Mouse (Mus musculus) brown adipose tissue, adult 24 weeks (tissue): ENCODE data around the gene Nr1h2. TPM values are rescaled to one million over a fixed set of nuclear protein-coding genes. Genes with fewer than 3 reads are reported as not detected.
A peak's percentile ranks its signal among the peaks of the same experiment; 100 is the strongest.

ENCODE experiments used
- H3K27ac ChIP-seq: fragments of 200-500 bp; replicated peaks from 2 replicates; pipeline ENCODE4 v1.5.1; 2012; ENCODE audit warnings: low read depth, mild to moderate bottlenecking, low read length
- H3K4me1 ChIP-seq: fragments of 200-500 bp; 2 replicates; pipeline ENCODE4 v1.6.1; 2012; ENCODE audit warnings: low read length, mixed read lengths; ENCODE audit not compliant: control insufficient read depth, insufficient read depth, insufficient read length
- H3K4me3 ChIP-seq: fragments of 200-500 bp; 2 replicates; pipeline ENCODE4 v1.5.1; 2012; ENCODE audit warnings: low read depth, mild to moderate bottlenecking, low read length, moderate library complexity; ENCODE audit not compliant: insufficient read depth
- polyA plus RNA-seq: library from polyadenylated mRNA; stranded (reverse); fragments of >200 nt; gene quantifications from 2 replicates; pipeline ENCODE4 v1.2.4, GENCODE M21; 2012; ENCODE audit not compliant: missing spikeins, insufficient read depth, insufficient read length

Gene Nr1h2
- polyA plus RNA-seq, 1 experiment: 54.3 TPM

GRCm38 (mm10) chr7:44549621-44550408 is 3.9 kb downstream of the Nr1h2 start:
- Histone ChIP-seq H3K4me1 (peaks cover 8% of the 10 kb centered on the region; the same call in 1 of the 2 replicates), H3K4me3 (no peak overlapping the region), H3K27ac (no peak overlapping the region)

GRCm38 (mm10) chr7:44548497-44549087 is 5.2 kb downstream of the Nr1h2 start, which contains the start of gene Pold1:
TSS of gene Pold1 (minus strand) at chr7:44548849.
- Histone ChIP-seq H3K4me3 (peak within 1 kb of the TSS; percentile 70), H3K27ac (peak within 1 kb of the TSS; percentile 41)

GRCm38 (mm10) chr7:44547725-44548124 is 6.0 kb downstream of the Nr1h2 start:
- Histone ChIP-seq H3K4me3 (peak overlapping the region; percentile 70), H3K27ac (peak overlapping the region; percentile 41; the same call in 1 of the 2 replicates), H3K4me1 (peaks cover 5% of the 10 kb centered on the region; the same call in 1 of the 2 replicates)

More at GRCm38 (mm10) chr7:44548497-44549087, 5.2 kb downstream of the Nr1h2 start, which contains the start of gene Pold1:
- peaks cover 8% of the 10 kb centered on the region; the same call in 1 of the 2 replicates for H3K4me1 ChIP-seq

- H3K4me3 ChIP-seq: no peak overlapping the region
- H3K4me1 ChIP-seq: peaks cover 5% of the 10 kb centered on the region; the same call in 1 of the 2 replicates
- no peak overlapping the region for H3K27ac ChIP-seq
Observed at GRCm38 (mm10) chr7:44547041-44547440, 6.7 kb downstream of the Nr1h2 start.

- Histone ChIP-seq H3K4me3 (no peak overlapping the region), H3K4me1 (peaks cover 5% of the 10 kb centered on the region; the same call in 1 of the 2 replicates), H3K27ac (no peak overlapping the region)
Observed at GRCm38 (mm10) chr7:44546274-44546673, 7.5 kb downstream of the Nr1h2 start.

DNA sequence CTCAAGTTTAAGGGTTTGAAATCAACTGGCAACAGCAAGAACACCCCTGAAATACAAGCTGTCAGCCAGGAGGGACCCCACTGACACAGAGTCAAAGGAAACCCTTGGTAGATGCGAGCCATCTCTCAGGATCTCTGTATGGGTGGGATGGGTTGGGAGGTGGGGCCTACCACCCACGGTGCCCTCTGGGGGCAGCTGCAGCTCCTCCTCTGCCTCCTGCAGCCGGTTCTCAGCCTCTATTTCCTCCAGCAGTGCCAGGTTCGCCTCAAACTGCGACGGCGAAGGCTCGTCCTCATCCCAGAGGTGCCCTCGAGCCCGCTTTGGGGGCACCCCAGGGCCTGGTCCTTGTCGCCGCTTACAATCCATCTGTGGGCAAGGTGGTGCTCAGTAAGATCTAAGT is 10.7 kb downstream of the Nr1h2 start:
- no peak overlapping the region for H3K27ac ChIP-seq
- no peak overlapping the region for H3K4me3 ChIP-seq
- H3K4me1 ChIP-seq: peaks cover 5% of the 10 kb centered on the region; the same call in 1 of the 2 replicates

GRCm38 (mm10) chr7:44542555-44542954 is 11.2 kb downstream of the Nr1h2 start:
- H3K4me1 ChIP-seq: peaks cover under 1% of the 10 kb centered on the region; the same call in 1 of the 2 replicates
- no peak overlapping the region for H3K4me3 ChIP-seq

DNA sequence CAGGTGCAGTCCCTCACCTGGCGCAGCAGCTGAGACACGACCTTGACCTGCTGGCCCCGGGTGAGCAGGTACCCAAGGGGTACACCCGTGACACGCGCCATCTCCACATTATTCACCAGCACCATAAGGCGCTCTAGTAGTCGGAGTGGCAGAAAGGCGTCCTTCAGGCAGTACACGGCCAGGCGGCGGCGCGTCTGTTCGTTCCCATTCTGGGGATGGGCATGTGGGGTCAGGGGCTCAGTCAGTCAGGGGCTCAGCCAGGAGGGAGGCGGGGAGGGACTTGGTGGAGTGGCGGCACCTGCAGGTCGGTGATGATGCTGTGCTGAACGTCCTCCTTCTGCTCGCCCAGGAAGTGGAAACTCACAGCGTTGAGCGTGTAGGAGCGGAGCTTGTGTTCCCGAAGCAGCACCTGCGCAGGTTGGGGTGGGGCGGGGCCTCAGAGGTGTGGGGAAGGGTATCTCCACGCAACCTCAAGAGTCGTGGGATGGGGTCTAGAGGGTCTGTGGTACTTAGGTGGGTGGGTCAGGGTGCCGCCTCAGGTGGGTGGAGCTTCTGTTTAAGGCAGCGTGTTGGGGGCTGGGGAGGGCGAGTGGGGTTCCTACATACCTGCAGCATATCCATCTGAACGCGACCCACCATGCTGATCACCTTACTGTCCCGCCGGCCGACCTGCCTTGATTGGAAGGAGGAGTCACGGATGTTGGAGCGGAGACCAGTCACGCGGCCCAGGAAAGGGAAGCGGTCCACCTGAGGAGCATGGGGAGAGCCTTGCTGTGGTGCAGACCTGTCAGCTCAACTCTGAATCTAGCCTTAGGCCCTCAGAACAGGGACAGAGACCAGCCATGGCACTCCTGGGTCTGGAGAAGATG is 14.8 kb downstream of the Nr1h2 start:
- no peak overlapping the region for H3K4me3 ChIP-seq
- no peaks in the 10 kb centered on the region for H3K4me1 ChIP-seq
- no peak overlapping the region for H3K27ac ChIP-seq

More at GRCm38 (mm10) chr7:44542555-44542954, 11.2 kb downstream of the Nr1h2 start:
- no peak overlapping the region for H3K27ac ChIP-seq

DNA sequence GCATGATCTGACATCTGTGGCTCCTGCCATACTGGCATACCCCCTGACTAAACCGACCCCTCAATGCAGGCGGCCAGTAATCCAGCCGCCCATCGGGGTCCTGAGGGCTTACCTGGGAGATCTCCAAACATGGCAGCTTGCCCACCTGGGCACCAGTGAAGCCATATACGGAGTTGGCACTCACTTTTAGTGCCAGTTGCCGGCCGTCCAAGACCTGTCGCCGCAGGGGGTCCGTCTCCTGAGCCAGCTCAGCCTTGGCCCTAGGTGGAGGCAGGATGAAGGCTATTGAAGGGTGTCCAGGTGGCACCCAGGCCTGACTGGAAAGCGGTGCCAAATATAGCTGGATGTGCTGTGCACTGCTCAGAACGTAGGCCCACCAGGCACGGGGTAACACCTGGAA is 16.3 kb downstream of the Nr1h2 start:
- no peak overlapping the region for H3K27ac ChIP-seq
- no peaks in the 10 kb centered on the region for H3K4me1 ChIP-seq

DNA sequence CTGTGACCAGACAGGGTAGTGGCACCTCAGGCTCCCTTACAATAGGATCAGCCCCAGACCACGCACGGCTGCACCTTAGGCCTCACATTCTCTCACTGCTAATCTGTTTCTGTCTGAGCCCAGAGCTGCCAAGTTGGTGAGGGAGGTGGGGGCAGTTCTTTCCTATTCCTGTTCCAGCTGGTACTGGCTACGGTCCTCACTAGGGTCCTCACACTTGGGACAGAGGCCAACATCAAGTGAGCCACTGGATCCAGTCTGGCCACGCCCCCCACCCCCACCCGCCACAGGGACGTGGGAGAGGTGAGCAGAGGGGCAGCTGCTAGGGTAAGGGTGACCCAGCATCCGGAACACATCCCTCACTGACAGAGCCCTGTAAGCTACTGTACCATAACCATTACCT is 16.7 kb downstream of the Nr1h2 start:
- no peak overlapping the region for H3K27ac ChIP-seq
- no peaks in the 10 kb centered on the region for H3K4me1 ChIP-seq
- no peak overlapping the region for H3K4me3 ChIP-seq

More for the DNA sequence above, 16.3 kb downstream of the Nr1h2 start:
- H3K4me3 ChIP-seq: no peak overlapping the region

GRCm38 (mm10) chr7:44536590-44536968 is 17.2 kb downstream of the Nr1h2 start:
- Histone ChIP-seq H3K27ac (no peak overlapping the region), H3K4me3 (no peak overlapping the region), H3K4me1 (no peaks in the 10 kb centered on the region)

DNA sequence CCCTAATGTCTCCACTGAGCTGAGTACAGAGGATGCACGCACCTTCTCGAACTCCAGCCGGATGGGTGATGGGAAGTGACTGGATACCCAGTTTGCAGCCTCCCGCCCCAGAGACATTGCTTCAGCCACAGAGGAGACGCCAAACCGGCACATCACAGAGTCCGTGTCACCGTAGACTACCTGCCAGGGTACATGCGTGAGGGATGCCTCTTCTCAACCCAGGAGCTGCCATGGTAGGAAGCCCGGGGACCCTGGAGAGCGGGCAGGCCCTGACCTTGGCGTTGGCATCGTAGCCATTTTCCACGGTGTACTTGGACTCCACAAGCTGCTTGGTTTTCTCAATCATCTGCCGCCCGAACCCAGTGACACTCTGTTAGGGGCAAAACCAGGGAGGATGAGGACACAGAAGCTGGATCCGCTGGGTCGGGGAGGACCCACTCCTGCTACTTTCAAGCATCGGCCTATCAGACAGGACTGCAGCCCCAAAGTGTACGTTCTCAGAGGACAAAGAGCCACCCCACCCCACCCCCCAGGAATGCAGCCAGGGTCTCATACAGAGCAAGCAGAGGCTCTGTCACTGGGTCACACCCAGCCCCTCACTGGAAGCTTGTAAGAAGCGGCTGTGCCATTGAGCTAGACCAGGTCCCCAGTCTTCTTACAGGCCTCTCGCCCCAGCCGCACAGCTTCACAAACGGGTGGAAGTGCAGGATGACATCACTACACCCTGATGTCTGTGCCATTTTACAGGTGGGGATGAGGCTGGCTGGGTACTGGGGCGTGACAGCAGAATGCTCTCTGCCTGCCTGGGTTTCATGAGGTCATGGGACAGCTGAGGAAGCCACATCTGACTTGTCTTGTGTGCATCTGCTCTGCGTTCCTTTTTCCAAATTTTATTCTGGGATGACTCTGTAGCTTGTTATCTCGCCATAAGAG is 17.8 kb downstream of the Nr1h2 start:
- Histone ChIP-seq H3K27ac (no peak overlapping the region), H3K4me3 (no peak overlapping the region), H3K4me1 (no peaks in the 10 kb centered on the region)

GRCm38 (mm10) chr7:44534656-44535441 is 18.9 kb downstream of the Nr1h2 start:
- Histone ChIP-seq H3K4me1 (no peaks in the 10 kb centered on the region), H3K4me3 (no peak overlapping the region), H3K27ac (no peak overlapping the region)
